Mouse (Mus musculus) heart, embryonic 10.5 days (tissue): ENCODE data around the gene Large1. TPM values are rescaled to one million over a fixed set of nuclear protein-coding genes. Genes with fewer than 3 reads are reported as not detected.
A peak's percentile ranks its signal among the peaks of the same experiment; 100 is the strongest.
"Not testable (repeated sequence)": the region's sequence is repeated elsewhere in the genome, so short reads cannot be mapped to it uniquely, and the experiment has no call there.

Experiments used
- DNase-seq: peaks from one replicate; pipeline ENCODE4 v3.0.0-alpha.2; 2017; ENCODE audit warnings: low spot score
- H3K27ac ChIP-seq: fragments of 300-500 bp; sonication (generic); 2 replicates; pipeline ENCODE4 v1.5.1; 2016; ENCODE audit warnings: mild to moderate bottlenecking
- H3K27me3 ChIP-seq: fragments of 300-500 bp; sonication (generic); 2 replicates; pipeline ENCODE4 v1.6.1; 2016; ENCODE audit warnings: mild to moderate bottlenecking; ENCODE audit not compliant: poor library complexity, insufficient read depth, severe bottlenecking
- H3K36me3 ChIP-seq: fragments of 300-500 bp; sonication (generic); 2 replicates; pipeline ENCODE4 v1.6.1; 2016; ENCODE audit warnings: mild to moderate bottlenecking, moderate library complexity
- H3K4me1 ChIP-seq: fragments of 300-500 bp; sonication (generic); 2 replicates; pipeline ENCODE4 v1.6.1; 2016; ENCODE audit warnings: mild to moderate bottlenecking
- H3K4me3 ChIP-seq: fragments of 300-500 bp; sonication (generic); 2 replicates; pipeline ENCODE4 v1.5.1; 2016; ENCODE audit warnings: mild to moderate bottlenecking, moderate library complexity
- H3K9me3 ChIP-seq: fragments of 300-500 bp; sonication (generic); 2 replicates; pipeline ENCODE4 v1.6.1; 2016; ENCODE audit warnings: mild to moderate bottlenecking, moderate library complexity
- WGBS: fragments of 180-500 bp; shearing (Covaris S2); methylation state at CpG from one replicate; pipeline ENCODE4 v1.1.7; 2016; 5-methylcytosine and 5-hydroxymethylcytosine counted together
- polyA plus RNA-seq: library from polyadenylated mRNA; unstranded; fragments of >200 nt; fragmentation: Nextera tagmentation; extraction: Ambion mirVana; gene quantifications from 2 replicates; pipeline ENCODE4 v1.2.1, GENCODE M21; 2016

Large1 gene
- polyA plus RNA-seq, 1 experiment from 2014 or later: 7.5 TPM

GRCm38 (mm10) chr8:73135397-73135796 is 217.9 kb downstream of the Large1 start:
- WGBS: 48% methylated on average over 6 of the region's 6 CpGs
- no peak for DNase-seq
- Histone ChIP-seq H3K4me1 (peaks cover 25% of the 10 kb centered on the region), H3K36me3 (0 out of 2 replicates have a peak, but pooled peaks cover 3% of the 10 kb centered on the region), H3K27ac (peak overlapping the region; percentile 76; the same call in 1 of the 2 replicates), H3K9me3 (no peaks in the 10 kb centered on the region), H3K27me3 (no peaks in the 10 kb centered on the region), H3K4me3 (no peak overlapping the region)

- Histone ChIP-seq H3K36me3 (0 out of 2 replicates have a peak, but pooled peaks cover 3% of the 10 kb centered on the region), H3K27ac (no peak overlapping the region), H3K27me3 (no peaks in the 10 kb centered on the region), H3K4me1 (peaks cover 22% of the 10 kb centered on the region), H3K9me3 (no peaks in the 10 kb centered on the region), H3K4me3 (no peak overlapping the region)
- WGBS: 89% methylated on average over 2 of the region's 2 CpGs
- no peak for DNase-seq
These were observed 221.3 kb downstream of the Large1 start for GRCm38 (mm10) chr8:73132080-73132479.

GRCm38 (mm10) chr8:73123864-73124499 is 229.4 kb downstream of the Large1 start:
- Histone ChIP-seq H3K36me3 (no peaks in the 10 kb centered on the region), H3K27ac (no peak overlapping the region), H3K4me3 (no peak overlapping the region), H3K9me3 (no peaks in the 10 kb centered on the region), H3K4me1 (no peaks in the 10 kb centered on the region), H3K27me3 (no peaks in the 10 kb centered on the region)
- DNase-seq: no peak
- 69% methylated on average over 5 of the region's 5 CpGs for WGBS

- no peaks in the 10 kb centered on the region for H3K4me1 ChIP-seq
- 93% methylated on average over 1 of the region's 1 CpGs for WGBS
These were observed 240.9 kb downstream of the Large1 start for GRCm38 (mm10) chr8:73112332-73112895.

GRCm38 (mm10) chr8:73104089-73104488 is 249.3 kb downstream of the Large1 start:
- Histone ChIP-seq H3K9me3 (no peaks in the 10 kb centered on the region), H3K27ac (no peak overlapping the region), H3K36me3 (no peaks in the 10 kb centered on the region), H3K4me3 (no peak overlapping the region), H3K4me1 (no peaks in the 10 kb centered on the region), H3K27me3 (no peaks in the 10 kb centered on the region)
- DNase-seq: no peak
- 71% methylated on average over 1 of the region's 1 CpGs for WGBS

More at GRCm38 (mm10) chr8:73112332-73112895, 240.9 kb downstream of the Large1 start:
- no peak overlapping the region for H3K27ac ChIP-seq
- H3K4me3 ChIP-seq: no peak overlapping the region
- no peaks in the 10 kb centered on the region for H3K27me3 ChIP-seq
- no peaks in the 10 kb centered on the region for H3K36me3 ChIP-seq
- no peak for DNase-seq
- H3K9me3 ChIP-seq: no peaks in the 10 kb centered on the region

- no peak overlapping the region for H3K4me3 ChIP-seq
- H3K27me3 ChIP-seq: no peaks in the 10 kb centered on the region
- peak overlapping the region; percentile 36; the same call in 1 of the 2 replicates for H3K27ac ChIP-seq
- H3K9me3 ChIP-seq: no peaks in the 10 kb centered on the region
- no peak for DNase-seq
- WGBS: 46% methylated on average over 5 of the region's 5 CpGs
- no peaks in the 10 kb centered on the region for H3K36me3 ChIP-seq
- no peaks in the 10 kb centered on the region; the same call in 1 of the 2 replicates for H3K4me1 ChIP-seq
These were observed 252.3 kb downstream of the Large1 start for GRCm38 (mm10) chr8:73101069-73101468.

GRCm38 (mm10) chr8:73100607-73101006 is 252.7 kb downstream of the Large1 start:
- DNase-seq, H3K27ac ChIP-seq: not testable (repeated sequence)
- 7% methylated on average over 3 of the region's 3 CpGs for WGBS

GRCm38 (mm10) chr8:73099542-73099941 is 253.8 kb downstream of the Large1 start:
- no peaks in the 10 kb centered on the region for H3K36me3 ChIP-seq
- no peak overlapping the region for H3K27ac ChIP-seq
- 85% methylated on average over 3 of the region's 3 CpGs for WGBS
- H3K4me3 ChIP-seq: no peak overlapping the region
- no peaks in the 10 kb centered on the region for H3K9me3 ChIP-seq
- no peaks in the 10 kb centered on the region for H3K27me3 ChIP-seq
- H3K4me1 ChIP-seq: no peaks in the 10 kb centered on the region; the same call in 1 of the 2 replicates
- no peak for DNase-seq

More at GRCm38 (mm10) chr8:73100607-73101006, 252.7 kb downstream of the Large1 start:
- H3K27me3 ChIP-seq, H3K4me3 ChIP-seq, H3K4me1 ChIP-seq, H3K36me3 ChIP-seq, H3K9me3 ChIP-seq: not testable (repeated sequence)

- no peaks in the 10 kb centered on the region for H3K27me3 ChIP-seq
- no peak overlapping the region for H3K4me3 ChIP-seq
- H3K27ac ChIP-seq: no peak overlapping the region
- WGBS: 17% methylated on average over 2 of the region's 2 CpGs
- H3K4me1 ChIP-seq: peaks cover 7% of the 10 kb centered on the region
- H3K36me3 ChIP-seq: no peaks in the 10 kb centered on the region
- H3K9me3 ChIP-seq: no peaks in the 10 kb centered on the region
- DNase-seq: no peak
These were observed 256.4 kb downstream of the Large1 start for GRCm38 (mm10) chr8:73096952-73097351.

- H3K4me1 ChIP-seq, H3K27me3 ChIP-seq, H3K36me3 ChIP-seq, H3K4me3 ChIP-seq, H3K9me3 ChIP-seq, DNase-seq, H3K27ac ChIP-seq: not testable (repeated sequence)
- WGBS: 29% methylated on average over 1 of the region's 1 CpGs
These were observed 275.6 kb downstream of the Large1 start for GRCm38 (mm10) chr8:73077746-73078145.

- no peaks in the 10 kb centered on the region for H3K36me3 ChIP-seq
- H3K4me1 ChIP-seq: no peaks in the 10 kb centered on the region
- 61% methylated on average over 1 of the region's 1 CpGs for WGBS
- no peaks in the 10 kb centered on the region for H3K9me3 ChIP-seq
- no peak overlapping the region for H3K27ac ChIP-seq
- DNase-seq: no peak
- no peaks in the 10 kb centered on the region for H3K27me3 ChIP-seq
- no peak overlapping the region for H3K4me3 ChIP-seq
These were observed 291.9 kb downstream of the Large1 start for GRCm38 (mm10) chr8:73061410-73061809.

- no peak overlapping the region for H3K27ac ChIP-seq
- WGBS: 85% methylated on average over 1 of the region's 1 CpGs
- no peak for DNase-seq
These were observed 298.6 kb downstream of the Large1 start for GRCm38 (mm10) chr8:73054726-73055125.

GRCm38 (mm10) chr8:73053878-73054277 is 299.5 kb downstream of the Large1 start:
- H3K4me3 ChIP-seq: no peak overlapping the region
- no peaks in the 10 kb centered on the region for H3K4me1 ChIP-seq
- H3K27me3 ChIP-seq: no peaks in the 10 kb centered on the region
- 83% methylated on average over 3 of the region's 3 CpGs for WGBS
- no peak overlapping the region for H3K27ac ChIP-seq
- H3K9me3 ChIP-seq: no peaks in the 10 kb centered on the region
- DNase-seq: no peak
- no peaks in the 10 kb centered on the region for H3K36me3 ChIP-seq

More at GRCm38 (mm10) chr8:73054726-73055125, 298.6 kb downstream of the Large1 start:
- Histone ChIP-seq H3K4me3 (no peak overlapping the region), H3K36me3 (no peaks in the 10 kb centered on the region), H3K4me1 (no peaks in the 10 kb centered on the region), H3K27me3 (no peaks in the 10 kb centered on the region), H3K9me3 (no peaks in the 10 kb centered on the region)
